Mouse (Mus musculus) 3T3-L1 (cell line): ENCODE measurements at regions not wholly inside any gene's neighbourhood (a gene's known extent, or its start where the extent isn't known, plus 50 kb on each side); places are given as distances from the start of the nearest gene placed in this dataset.

Experiments used
- DNase-seq: peaks from one replicate; pipeline ENCODE4 v3.0.0-alpha.2; 2015; ENCODE audit warnings: low read depth, low spot score

GRCm38 (mm10) chr14:64594811-64595522 lies 490.9 kb downstream of the Prss52 start:
- no peak for DNase-seq

- no peak for DNase-seq
These were observed 491.4 kb downstream of the Prss52 start for GRCm38 (mm10) chr14:64595523-64595889.

- no peak for DNase-seq
These were observed 491.8 kb downstream of the Prss52 start for GRCm38 (mm10) chr14:64595891-64596290.

GRCm38 (mm10) chr14:64597218-64597617 lies 493.1 kb downstream of the Prss52 start:
- DNase-seq = no peak
